Mouse (Mus musculus): Measurements from ENCODE around the gene Lamtor1.

Lamtor1 gene

GRCm38 (mm10) chr7:101905561-101906286, at the start of gene Lamtor1:
Lamtor1 (plus strand) TSS chr7:101905904.
- DNase-seq: peak; percentile 99

DNA sequence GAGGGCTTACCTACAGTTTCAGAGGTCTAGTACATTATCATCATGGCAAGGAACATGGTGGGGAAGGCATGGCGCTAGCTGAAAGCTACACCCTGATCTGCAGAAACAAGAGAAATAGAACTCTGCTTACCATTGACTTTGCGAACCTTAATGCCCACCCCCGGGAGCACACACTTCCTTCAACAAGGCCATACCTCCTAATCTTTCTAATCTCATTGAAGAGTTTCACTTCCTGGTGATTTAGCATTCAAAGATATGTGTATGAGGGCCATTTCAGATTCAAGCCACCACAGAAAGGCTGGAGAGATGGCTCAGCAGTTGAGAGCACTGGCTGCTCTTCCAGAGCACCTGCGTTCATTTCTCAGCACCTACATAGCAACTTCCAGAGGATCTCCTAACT, 48.6 kb upstream of the Lamtor1 start, which contains the start of gene Folr2:
Gene Folr2 (minus strand): TSS at position 101 of the 400 bp plus-strand sequence.
- DNase-seq: peak; percentile 14 to 19

DNA sequence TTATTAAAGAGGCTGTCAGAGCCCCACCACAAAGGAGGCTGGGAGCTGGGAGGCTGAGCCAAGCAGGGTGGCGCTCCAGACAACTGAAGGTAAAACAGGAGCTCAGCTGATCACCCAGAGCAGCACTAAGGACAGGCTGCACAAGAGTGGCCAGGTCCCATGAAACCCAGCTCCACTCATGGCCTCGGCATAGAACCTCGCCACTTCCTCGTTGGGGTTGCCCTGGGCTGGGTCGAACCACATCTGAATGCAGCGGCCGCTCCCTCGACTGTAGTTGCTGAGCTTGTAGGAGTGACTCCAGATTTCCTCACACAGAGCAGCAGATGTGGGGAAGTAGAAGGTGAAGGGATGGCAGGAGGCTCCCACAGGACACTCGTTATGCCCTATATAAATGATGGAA, 47.3 kb upstream of the Lamtor1 start:
- DNase-seq: peak; percentile 16 to 24

DNA sequence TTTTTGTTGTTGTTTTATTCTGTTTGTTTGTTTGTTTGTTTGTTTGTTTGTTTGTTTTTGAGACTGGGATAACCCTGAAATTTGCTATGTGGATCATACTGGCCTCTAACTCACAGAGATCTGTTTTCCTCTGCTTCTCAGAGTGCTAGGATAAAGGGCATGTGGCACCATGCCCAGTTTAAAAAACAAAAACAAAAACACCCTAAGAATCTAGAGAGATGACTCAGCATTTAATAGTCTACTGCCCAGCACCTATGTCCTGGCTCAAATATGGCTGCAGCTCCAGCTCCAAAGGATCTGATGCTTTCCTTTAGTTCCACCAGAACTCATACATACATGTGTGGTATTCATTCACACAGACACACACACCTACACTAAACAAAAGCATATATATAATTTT, 44.7 kb upstream of the Lamtor1 start:
- no peak for DNase-seq

- no peak for DNase-seq
Observed at GRCm38 (mm10) chr7:101862291-101862690, 43.4 kb upstream of the Lamtor1 start.

GRCm38 (mm10) chr7:101863415-101863814, 42.3 kb upstream of the Lamtor1 start, which contains the start of gene Anapc15:
Anapc15 (plus strand) TSS chr7:101863715.
- no peak for DNase-seq

DNA sequence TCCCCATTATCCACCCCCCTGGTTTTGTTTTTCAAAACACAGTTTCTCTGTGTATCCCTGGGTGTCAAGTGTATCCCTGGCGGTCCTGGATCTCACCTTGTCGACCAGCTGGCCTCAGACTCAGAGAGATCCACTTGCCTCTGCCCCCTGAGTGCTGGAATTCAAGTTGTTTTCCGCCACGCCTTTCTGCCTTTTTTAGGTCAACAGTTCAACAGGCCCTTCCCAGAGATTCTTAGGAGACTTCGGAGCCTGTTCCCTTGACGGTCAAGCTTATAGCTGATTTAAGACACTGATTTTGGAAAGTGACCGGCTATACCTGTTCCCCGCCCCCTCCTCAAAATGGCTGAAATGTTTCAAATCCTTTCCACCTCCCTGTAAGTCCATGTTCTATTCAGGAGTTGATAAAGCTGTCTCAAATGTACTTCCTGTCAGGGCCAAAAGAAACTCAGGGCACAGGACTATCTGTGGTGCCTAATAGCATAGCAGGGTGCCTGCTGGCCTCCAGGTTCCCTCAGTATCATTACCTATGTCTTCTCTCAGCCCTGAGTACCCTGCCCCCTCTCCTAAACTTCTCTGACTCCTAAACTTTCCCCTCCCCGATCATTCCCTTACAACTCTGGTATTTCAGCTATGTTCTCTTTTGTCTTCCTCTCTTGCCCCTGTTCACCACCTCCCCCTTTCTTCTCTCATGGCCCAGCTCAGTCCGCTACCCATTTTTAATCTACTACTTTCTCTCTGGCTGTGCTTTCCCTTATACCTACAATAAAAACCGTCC, 39.0 kb upstream of the Lamtor1 start:
- no peak for DNase-seq

- no peak for DNase-seq
Observed at GRCm38 (mm10) chr7:101867482-101867881, 38.2 kb upstream of the Lamtor1 start.

DNA sequence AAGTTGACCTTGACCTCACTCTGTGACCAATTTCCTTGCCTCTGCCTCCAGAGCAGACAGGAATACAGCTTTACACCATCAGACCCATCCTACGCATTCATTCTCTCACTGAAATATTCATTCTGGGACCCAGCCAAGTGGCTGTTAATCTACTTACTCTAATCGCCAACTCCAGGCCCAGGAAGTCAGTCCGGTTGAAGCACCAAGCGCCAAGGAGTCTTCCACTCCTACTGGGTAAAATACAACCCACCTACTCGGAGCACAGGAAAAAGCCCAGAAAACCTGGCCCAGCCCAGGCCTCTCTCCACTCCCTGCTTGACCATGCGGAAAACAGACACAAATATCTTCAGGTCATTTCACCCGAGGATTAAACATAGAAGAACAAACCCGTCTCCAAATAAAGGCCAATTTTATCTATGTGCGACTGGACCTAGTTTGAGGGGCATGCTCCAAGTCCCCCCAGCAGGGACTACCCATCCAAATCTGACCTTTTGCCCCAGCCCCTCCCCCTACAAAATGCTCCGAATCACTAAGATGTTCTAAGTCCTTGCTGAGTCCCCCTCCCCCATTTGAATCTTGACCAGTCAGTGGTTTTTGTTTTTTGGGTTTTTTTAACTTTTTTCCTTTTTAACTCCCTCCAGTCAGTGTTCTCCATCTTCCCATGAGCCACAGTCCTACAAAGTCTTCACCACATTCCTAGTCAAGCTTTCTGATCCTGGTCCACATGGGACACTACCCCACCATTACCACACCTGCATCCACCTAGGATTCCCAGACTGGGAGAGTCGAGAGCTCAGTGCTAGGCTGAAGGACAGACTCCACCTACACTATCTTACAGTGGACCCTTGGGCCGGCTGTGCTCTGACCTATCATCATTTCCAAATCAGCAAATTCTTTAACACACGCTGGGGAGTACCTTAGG, 37.2 kb upstream of the Lamtor1 start:
- no peak for DNase-seq

GRCm38 (mm10) chr7:101869163-101869500, 36.6 kb upstream of the Lamtor1 start:
- DNase-seq: no peak

DNA sequence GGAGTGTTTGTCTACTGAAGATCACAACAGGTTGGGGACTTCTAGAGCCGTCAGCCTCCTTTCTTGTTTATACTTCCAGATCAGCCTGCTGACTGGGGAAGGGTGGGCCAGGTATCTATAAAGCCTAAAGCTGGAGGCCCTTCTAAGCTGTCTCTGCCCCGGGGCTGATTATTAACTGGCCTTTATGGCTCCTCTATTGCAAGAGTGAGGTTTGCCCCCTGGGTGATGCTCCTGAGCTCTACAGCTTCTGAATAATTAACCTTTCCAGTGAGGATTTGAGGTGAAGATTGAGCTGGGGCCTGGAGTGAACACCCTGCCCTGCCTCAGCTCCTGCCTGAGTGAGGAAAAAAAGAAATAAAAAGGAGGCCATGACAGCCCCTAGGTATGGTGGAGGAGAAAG, 35.1 kb upstream of the Lamtor1 start, which contains the start of gene Folr1:
Gene Folr1 (minus strand): TSS at position 160 of the 400 bp plus-strand sequence.
- DNase-seq: no peak

DNA sequence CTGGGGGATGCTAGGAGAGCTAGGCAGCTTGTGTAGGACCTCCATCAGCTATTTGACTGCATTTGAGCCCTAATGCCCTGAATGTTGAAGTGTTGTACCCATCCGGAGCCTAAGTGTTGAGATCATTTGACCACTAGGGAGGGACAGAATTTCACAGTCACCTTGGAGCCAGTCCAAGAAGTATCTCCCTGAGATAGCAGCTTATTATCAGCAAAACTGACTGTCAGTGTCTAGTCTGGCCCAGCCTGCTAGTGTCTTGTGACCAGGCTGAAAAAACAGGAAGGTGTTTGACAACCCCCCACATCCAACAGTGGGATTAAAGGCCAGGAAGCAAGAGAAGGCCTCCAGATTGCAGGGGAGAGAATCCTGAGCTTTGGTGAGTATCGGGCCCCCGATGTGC, 34.4 kb upstream of the Lamtor1 start:
- no peak for DNase-seq

DNA sequence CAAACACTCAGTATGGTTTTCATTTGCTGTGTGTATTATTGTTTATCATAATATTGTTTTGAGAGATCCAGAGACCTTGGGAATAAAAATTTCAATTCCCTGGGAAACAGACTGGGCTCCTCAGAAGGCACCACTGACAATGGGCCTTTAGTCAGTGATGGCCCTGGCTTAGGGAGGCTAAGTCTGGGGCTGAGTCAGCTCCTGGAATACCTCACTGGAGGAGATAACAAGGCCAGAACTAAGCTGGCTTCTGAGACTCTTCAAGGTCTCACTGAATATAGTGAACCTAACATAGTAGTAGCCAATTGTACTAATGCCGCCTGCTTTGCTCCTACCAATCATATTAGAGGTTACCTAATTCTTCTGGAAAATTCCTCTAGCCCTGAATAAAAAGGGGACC, 29.7 kb upstream of the Lamtor1 start:
- no peak for DNase-seq

DNA sequence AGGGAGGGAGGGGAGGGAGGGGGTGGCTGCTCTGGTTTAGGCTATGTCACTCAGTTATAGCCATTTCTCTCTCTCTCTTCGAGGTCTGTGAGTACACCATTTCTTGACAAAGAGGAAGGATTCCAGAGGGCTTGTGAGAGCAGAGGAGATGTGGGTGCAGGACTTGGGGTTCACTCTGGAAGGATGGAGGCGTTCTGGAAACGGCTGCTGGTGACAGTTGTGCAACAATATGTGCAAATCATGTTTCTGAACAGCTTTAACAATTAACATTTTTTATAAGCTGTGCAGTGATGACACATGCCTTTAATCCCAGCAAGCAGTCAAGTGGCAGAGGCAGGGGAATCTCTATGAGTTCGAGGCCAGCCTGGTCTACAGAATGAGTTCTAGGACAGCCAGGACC, 24.8 kb upstream of the Lamtor1 start:
- no peak for DNase-seq

GRCm38 (mm10) chr7:101882413-101883154, 23.1 kb upstream of the Lamtor1 start:
- no peak for DNase-seq

DNA sequence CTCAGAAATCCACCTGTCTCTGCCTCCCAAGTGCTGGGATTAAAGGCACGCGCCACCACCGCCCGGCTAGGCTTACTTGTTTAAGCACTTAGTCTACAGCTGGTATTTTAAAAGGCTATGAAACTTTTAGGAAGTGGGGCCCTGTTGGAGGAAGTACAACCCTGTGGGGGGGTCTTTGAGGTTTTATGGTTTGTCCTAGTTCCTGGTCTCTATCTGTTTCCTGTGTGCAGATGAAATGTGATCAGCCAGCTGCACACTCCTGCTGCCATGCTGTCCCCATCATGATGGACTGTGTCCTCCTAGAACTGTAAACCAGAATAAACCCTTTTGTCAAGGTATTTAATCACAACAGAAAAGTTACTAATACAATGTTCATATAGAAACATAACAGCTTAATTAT, 21.5 kb upstream of the Lamtor1 start:
- peak in 1 of 2 experiments; percentile 17 for DNase-seq

GRCm38 (mm10) chr7:101886274-101886673, 19.4 kb upstream of the Lamtor1 start:
- DNase-seq: no peak

GRCm38 (mm10) chr7:101888460-101888859, 17.2 kb upstream of the Lamtor1 start:
- no peak for DNase-seq

GRCm38 (mm10) chr7:101895695-101896094, 10.0 kb upstream of the Lamtor1 start:
- no peak for DNase-seq

GRCm38 (mm10) chr7:101896104-101897066, 9.3 kb upstream of the Lamtor1 start:
- peak; percentile 95 to 98 for DNase-seq

Data from B cell, adult 2 months (primary cell).